Mouse (Mus musculus) ES-E14 (cell line): Measurements from ENCODE around the gene Ttc41. TPM values are rescaled to one million over a fixed set of nuclear protein-coding genes. Genes with fewer than 3 reads are reported as not detected.

Experiments
- DNase-seq: peaks from one replicate; pipeline ENCODE4 v3.0.0-alpha.2; 2013; ENCODE audit warnings: low read depth, low spot score
- H3K27ac ChIP-seq: 2 replicates; pipeline ENCODE4 v1.5.1; 2012; ENCODE audit warnings: low read depth, mild to moderate bottlenecking, low read length, moderate library complexity, mixed read lengths; ENCODE audit not compliant: poor library complexity, insufficient read depth, severe bottlenecking
- H3K36me3 ChIP-seq: 2 replicates; pipeline ENCODE4 v1.6.1; 2012; ENCODE audit warnings: mild to moderate bottlenecking, low read length, moderate library complexity, mixed read lengths; ENCODE audit not compliant: control insufficient read depth, poor library complexity, insufficient read depth, severe bottlenecking
- H3K4me1 ChIP-seq, 2 experiments: fragments of 150-350 bp in 1 of 2; sonication (generic) in 1 of 2; 2 replicates each; pipeline ENCODE4 v1.6.1; 2012; ENCODE audit warnings: low read length in 2 of 2, mild to moderate bottlenecking in 1 of 2, mixed read lengths in 1 of 2; ENCODE audit not compliant: control insufficient read depth in 2 of 2, insufficient read depth in 2 of 2, poor library complexity in 1 of 2
- H3K4me3 ChIP-seq, 2 experiments: fragments of 150-350 bp in 1 of 2; sonication (generic) in 1 of 2; 2 replicates each; pipeline ENCODE4 v1.5.1; 2012; ENCODE audit warnings: low read length in 2 of 2, low read depth in 1 of 2, mild to moderate bottlenecking in 1 of 2, mixed read lengths in 1 of 2; ENCODE audit not compliant: insufficient read depth in 1 of 2, poor library complexity in 1 of 2, severe bottlenecking in 1 of 2
- H3K9ac ChIP-seq: 2 replicates; pipeline ENCODE4 v1.6.1; 2012; ENCODE audit warnings: low read depth, mild to moderate bottlenecking, low read length, mixed read lengths; ENCODE audit not compliant: poor library complexity, insufficient read depth, severe bottlenecking
- H3K9me3 ChIP-seq: fragments of 150-350 bp; sonication (generic); 2 replicates; pipeline ENCODE4 v1.6.1; 2012; ENCODE audit warnings: low read depth, mild to moderate bottlenecking, low read length; ENCODE audit not compliant: control insufficient read depth, insufficient read depth
- CHD2 ChIP-seq: IDR thresholded peaks from 2 replicates; pipeline ENCODE4 v1.6.1; 2014; ENCODE audit warnings: mild to moderate bottlenecking, low read depth, low read length, inconsistent platforms
- HCFC1 ChIP-seq: IDR thresholded peaks from 2 replicates; pipeline ENCODE4 v1.6.1; 2012; ENCODE audit warnings: low read length, inconsistent platforms, borderline replicate concordance; ENCODE audit not compliant: insufficient read depth
- MAFK ChIP-seq: IDR thresholded peaks from 2 replicates; pipeline ENCODE4 v1.6.1; 2014; ENCODE audit warnings: mild to moderate bottlenecking, low read depth, low read length, inconsistent platforms; ENCODE audit not compliant: insufficient read depth
- ZC3H11A ChIP-seq: IDR thresholded peaks from 2 replicates; pipeline ENCODE4 v1.6.1; 2012; ENCODE audit warnings: low read depth, mild to moderate bottlenecking, inconsistent platforms, low read length, borderline replicate concordance
- ZNF384 ChIP-seq: IDR thresholded peaks from 2 replicates; pipeline ENCODE4 v1.6.1; 2012; ENCODE audit warnings: low read depth, low read length, inconsistent platforms
- in situ Hi-C, 2 experiments: fragments of 600-800 bp; cut with MboI; formaldehyde crosslinking; loops; one replicate each; pipeline ENCODE4 v1.15.1; 2025; ENCODE audit warnings: low sequenced_read_pairs in 2 of 2, inconsistent platforms in 1 of 2; ENCODE audit not compliant: unreplicated experiment in 2 of 2
- total RNA-seq: library from RNA; depleted of rRNA; stranded (reverse); fragments of 300-350 nt; gene quantifications from 2 replicates; pipeline ENCODE4 v1.2.3, GENCODE M21; 2012

Gene Ttc41
- total RNA-seq, 1 experiment = 1.6 TPM

DNA sequence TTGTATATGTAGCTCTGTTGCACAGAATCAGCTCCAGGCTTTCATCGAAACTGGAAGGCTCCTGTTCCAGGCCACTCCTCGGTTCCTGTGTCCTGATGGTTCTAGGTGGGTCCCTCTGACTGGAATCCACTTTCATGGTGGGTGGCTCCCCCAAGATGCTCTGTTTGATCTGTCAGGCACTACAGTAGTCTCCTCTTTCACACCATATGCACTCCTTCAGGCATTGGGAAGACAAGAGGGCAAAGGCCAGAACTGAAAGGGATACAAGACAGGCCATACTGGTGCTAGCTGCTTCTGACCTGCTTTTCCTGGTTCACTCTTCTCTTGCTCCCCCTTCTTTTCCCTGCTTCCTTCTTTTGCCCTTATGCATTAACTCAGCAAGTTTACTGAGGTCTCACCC, 37.3 kb downstream of the Ttc41 start:
- no peaks in the 10 kb centered on the region for H3K4me1 ChIP-seq

DNA sequence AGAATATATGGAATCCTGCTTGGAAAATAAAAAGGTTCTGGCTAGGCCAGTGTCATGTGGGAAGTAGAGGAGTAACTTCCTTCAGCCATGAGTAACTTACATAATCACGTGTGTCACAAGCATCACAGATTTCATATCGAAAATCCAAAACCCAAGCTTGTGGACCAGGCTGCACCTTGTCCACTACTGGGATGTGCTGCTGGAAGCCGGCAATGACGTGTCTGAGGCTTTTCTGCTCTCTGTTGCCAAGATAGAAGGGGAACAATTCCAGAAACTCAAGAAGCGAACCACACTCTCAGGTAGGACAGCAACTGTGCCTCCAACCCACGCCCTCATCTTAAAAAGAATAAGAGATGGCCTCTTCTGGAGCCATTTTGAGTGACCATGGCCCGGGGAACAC, 38.7 kb downstream of the Ttc41 start:
- no peak overlapping the region for H3K4me3 ChIP-seq
- H3K9me3 ChIP-seq = no peaks in the 10 kb centered on the region
- H3K9ac ChIP-seq = no peak overlapping the region
- TF ChIP-seq MAFK (no peak), ZNF384 (no peak)
- no peaks in the 10 kb centered on the region for H3K4me1 ChIP-seq
- no peaks in the 10 kb centered on the region for H3K36me3 ChIP-seq
- no peak for DNase-seq
- no peak overlapping the region for H3K27ac ChIP-seq
- in situ Hi-C loops = no loop called here

More for the DNA sequence above, 37.3 kb downstream of the Ttc41 start:
- Histone ChIP-seq H3K27ac (no peak overlapping the region), H3K4me3 (no peak overlapping the region), H3K36me3 (no peaks in the 10 kb centered on the region), H3K9ac (no peak overlapping the region), H3K9me3 (no peaks in the 10 kb centered on the region)
- in situ Hi-C loops = no loop called here
- DNase-seq = no peak
- TF ChIP-seq ZC3H11A (no peak), MAFK (no peak), CHD2 (no peak), ZNF384 (no peak), HCFC1 (no peak)

DNA sequence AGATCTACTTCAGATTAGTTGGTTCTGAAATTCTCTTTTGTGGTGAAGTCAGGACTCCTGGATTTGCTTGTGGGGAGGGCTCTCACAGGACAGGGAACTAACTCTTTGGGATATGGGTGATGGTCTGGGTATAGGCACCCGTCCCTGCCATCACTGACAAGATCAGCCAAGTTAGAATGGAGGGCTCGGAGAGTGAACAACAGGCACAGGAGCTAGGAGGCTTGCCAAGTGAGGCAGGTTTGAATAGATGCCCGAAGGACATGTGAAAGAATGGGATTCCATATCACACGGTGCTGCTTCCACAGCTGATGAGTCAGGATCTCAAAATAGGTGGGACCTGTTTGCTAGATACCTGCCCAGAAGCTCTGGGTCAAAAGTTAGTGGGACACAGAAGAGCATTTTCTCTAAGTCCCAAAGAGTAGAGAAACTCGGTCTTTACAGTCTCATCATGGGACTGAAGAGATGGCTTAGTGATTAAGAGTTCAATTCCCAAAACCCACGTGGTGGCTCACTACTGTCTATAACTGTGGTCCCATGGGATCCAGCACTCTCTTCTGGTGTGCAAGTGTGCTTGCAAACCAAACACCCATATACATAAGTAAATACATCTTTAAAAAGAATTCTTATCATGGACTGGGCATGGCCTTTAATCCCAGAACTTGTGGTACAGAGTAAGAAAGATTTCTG, 50.3 kb downstream of the Ttc41 start:
- DNase-seq = no peak
- in situ Hi-C loops = no loop called here
- H3K4me1 ChIP-seq = peaks cover 0 to 1% of the 10 kb centered on the region in 2 experiments; a peak in 1 of 4 replicates

DNA sequence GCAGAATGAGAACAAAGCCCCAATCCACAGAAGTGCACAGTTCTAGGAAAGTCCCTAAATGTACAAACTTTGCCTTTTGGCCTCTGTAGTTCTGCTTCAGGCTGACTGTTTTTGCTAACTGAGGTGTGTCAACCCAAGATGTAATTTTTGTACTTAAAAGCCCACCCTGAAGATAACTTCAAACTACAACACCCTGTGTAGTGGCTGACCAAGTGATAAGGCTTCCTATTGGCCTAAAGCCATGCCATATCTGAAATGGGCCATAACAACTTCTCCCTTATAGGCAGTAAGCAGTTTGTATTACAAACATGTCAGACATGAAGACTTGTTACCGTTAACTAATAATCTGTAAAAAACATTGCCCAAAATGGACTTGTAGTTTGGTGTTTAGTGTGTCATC, 52.1 kb downstream of the Ttc41 start:
- in situ Hi-C loops = no loop called here
- Histone ChIP-seq H3K36me3 (no peaks in the 10 kb centered on the region), H3K9ac (no peak overlapping the region), H3K4me1 (peaks cover 0 to 15% of the 10 kb centered on the region in 2 experiments; a peak in 2 of 4 replicates), H3K9me3 (no peaks in the 10 kb centered on the region), H3K27ac (no peak overlapping the region), H3K4me3 (no peak overlapping the region)
- DNase-seq = no peak
- no peak for TF ChIP-seq ZC3H11A
- no peak for TF ChIP-seq ZNF384
- no peak for TF ChIP-seq CHD2
- TF ChIP-seq MAFK = no peak
- TF ChIP-seq HCFC1 = no peak

More for the DNA sequence above, 50.3 kb downstream of the Ttc41 start:
- TF ChIP-seq ZNF384 (no peak), MAFK (no peak), ZC3H11A (no peak), CHD2 (no peak), HCFC1 (no peak)
- no peaks in the 10 kb centered on the region for H3K9me3 ChIP-seq
- no peak overlapping the region for H3K4me3 ChIP-seq
- H3K9ac ChIP-seq = no peak overlapping the region
- no peak overlapping the region for H3K27ac ChIP-seq
- H3K36me3 ChIP-seq = no peaks in the 10 kb centered on the region

DNA sequence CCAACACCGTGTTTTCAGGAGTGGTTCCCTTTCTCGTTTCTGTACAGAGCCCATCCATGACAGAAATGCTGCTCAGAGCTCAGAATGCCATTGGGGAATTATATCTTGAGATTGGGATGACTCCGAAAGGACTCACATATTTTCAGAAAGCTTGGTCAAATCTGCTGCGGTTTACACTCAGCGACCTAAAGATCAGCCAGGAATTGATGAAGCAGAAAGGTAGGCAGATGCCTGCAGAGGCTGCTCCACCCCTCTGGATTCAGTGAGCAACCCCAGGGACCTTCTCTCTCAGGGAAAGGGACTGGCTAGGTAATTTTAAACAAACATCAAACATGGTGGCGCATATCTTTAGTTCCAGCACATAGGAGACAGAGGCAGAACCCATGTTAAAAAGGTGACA, 52.6 kb downstream of the Ttc41 start:
- Histone ChIP-seq H3K9ac (no peak overlapping the region), H3K36me3 (no peaks in the 10 kb centered on the region), H3K4me3 (no peak overlapping the region), H3K27ac (no peak overlapping the region), H3K9me3 (no peaks in the 10 kb centered on the region), H3K4me1 (peaks cover 0 to 15% of the 10 kb centered on the region in 2 experiments; a peak in 2 of 4 replicates)
- no peak for DNase-seq
- TF ChIP-seq CHD2 = no peak
- no peak for TF ChIP-seq ZNF384
- TF ChIP-seq ZC3H11A = no peak
- TF ChIP-seq HCFC1 = no peak
- no peak for TF ChIP-seq MAFK
- in situ Hi-C loops = no loop called here
